Mouse (Mus musculus) kidney, adult 2 months (tissue): Measurements from ENCODE around the gene Zfp414.

ENCODE experiments used
- CTCF ChIP-seq: fragments of 200-500 bp; conservative IDR thresholded peaks from 2 replicates; pipeline ENCODE4 v1.5.1; 2011; ENCODE audit warnings: low read depth, mild to moderate bottlenecking, control low read depth, low read length, moderate library complexity, mixed read lengths; ENCODE audit not compliant: insufficient read depth, insufficient read length
- POLR2A ChIP-seq: fragments of 200-500 bp; IDR thresholded peaks from one replicate; pipeline ENCODE4 v1.6.1; 2011; ENCODE audit warnings: low read depth, low read length, control low read depth

DNA sequence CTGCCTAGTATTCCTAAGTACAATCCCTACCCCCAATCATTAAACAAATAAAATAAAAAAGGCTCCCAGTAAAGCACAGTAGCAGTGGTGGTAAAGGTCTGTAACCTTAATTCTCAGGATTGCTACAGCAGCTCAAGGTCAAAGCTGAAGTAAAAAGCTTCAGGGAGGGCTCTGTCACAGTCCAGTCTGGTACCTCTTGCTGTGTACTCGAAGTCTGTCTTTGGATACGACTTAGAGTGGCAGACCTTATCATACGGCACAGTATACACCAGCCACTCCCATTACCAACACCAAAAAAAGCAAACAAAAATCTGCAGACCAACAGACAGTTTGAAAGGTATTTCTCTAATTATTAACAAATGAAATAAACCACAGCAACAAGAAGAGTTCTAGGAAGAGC, 37.9 kb downstream of the Zfp414 start:
- TF ChIP-seq CTCF (no peak), POLR2A (no peak)
